ENCODE assay signal across 22 mouse cellular contexts in the genomic region with DNA sequence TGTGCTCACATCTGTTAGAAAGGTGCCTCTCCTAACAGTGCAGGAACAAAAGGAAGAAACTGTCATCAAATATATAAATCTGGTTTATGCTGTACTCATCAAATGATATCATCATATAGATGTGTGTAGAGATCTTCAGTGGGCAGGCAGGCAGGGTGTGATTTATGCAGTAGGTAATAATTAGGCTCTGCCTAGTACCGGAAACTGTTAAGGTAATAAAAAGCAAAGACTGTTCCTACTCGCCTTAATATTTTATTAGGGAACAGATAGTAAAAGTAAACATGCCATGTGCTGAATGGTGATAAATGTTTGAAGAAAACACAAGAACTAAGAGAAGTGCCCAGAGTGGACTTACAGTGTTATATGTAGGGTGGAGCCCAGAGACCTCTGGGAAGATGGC. TPM values are rescaled to one million over a fixed set of nuclear protein-coding genes. Genes with fewer than 3 reads are reported as not detected.
DNase-seq lines count a peak whose midpoint lies in the region; ATAC-seq and TF ChIP-seq lines count a peak whose summit lies in the region.
"Had no signal": no experiment of that assay in that cellular context is flagged by ENCODE, and none has a peak within 500 bp of the region (broad histone marks: within the 10 kb centered on the region; RNA-seq: fewer than 3 reads in every experiment).

No protein-coding gene starts in this region.

- no peaks in the 10 kb centered on the region for H3K9me3 ChIP-seq in intestine, embryonic 14.5 days (ENCODE audit: control insufficient read depth, low read length)
- H3K9me3 ChIP-seq in intestine, embryonic 15.5 days: no peaks in the 10 kb centered on the region
- H3K9me3 ChIP-seq in intestine, embryonic 16.5 days (ENCODE audit: control insufficient read depth, low read length): no peaks in the 10 kb centered on the region
- no peaks in the 10 kb centered on the region for H3K9me3 ChIP-seq in intestine, postnatal 0 days (ENCODE audit: control insufficient read depth)
- no peaks in the 10 kb centered on the region for H3K9me3 ChIP-seq in liver, embryonic 12.5 days (replicated peaks)
- H3K9me3 ChIP-seq: G1E had no signal

- DNase-seq in intestine, embryonic 14.5 days (ENCODE audit: low spot score): no peak
- no peak for DNase-seq in right cerebral cortex, postnatal 14 days
- no peak for DNase-seq in left cerebral cortex, postnatal 10 days (ENCODE audit: extremely low spot score in 1 of 2, low spot score in 2 of 2)
- no peak for DNase-seq in spleen, adult 12 weeks (ENCODE audit: low spot score)
- DNase-seq: adrenal gland, adult 2 months; adrenal gland, adult 8-10 months; adrenal gland, postnatal 10 days; adrenal gland, postnatal 14 days; adrenal gland, postnatal 25 days; adrenal gland, postnatal 36 days; B cell, adult 2 months; cerebellum, adult 11 months; cerebellum, adult 11-12 months had no signal

- no peak overlapping the region for H3K9ac ChIP-seq in intestine, embryonic 14.5 days (ENCODE audit: low read length)
- H3K9ac ChIP-seq in intestine, embryonic 15.5 days: no peak overlapping the region
- no peak overlapping the region for H3K9ac ChIP-seq in intestine, embryonic 16.5 days (ENCODE audit: low read depth, low read length)
- no peak overlapping the region for H3K9ac ChIP-seq in intestine, postnatal 0 days (ENCODE audit: low read depth, low read length)
- no peak overlapping the region for H3K9ac ChIP-seq in liver, embryonic 12.5 days

- no peak for TF ChIP-seq CTCF in intestine, postnatal 0 days (IDR thresholded peaks at IDR 0.05; ENCODE audit: low read depth)

- H3K4me3 ChIP-seq in intestine, embryonic 14.5 days (ENCODE audit: low read depth, low read length): no peak overlapping the region
- H3K4me3 ChIP-seq in intestine, embryonic 15.5 days (replicated peaks): no peak overlapping the region
- H3K4me3 ChIP-seq in intestine, embryonic 16.5 days (ENCODE audit: low read length): no peak overlapping the region
- H3K4me3 ChIP-seq in intestine, postnatal 0 days (ENCODE audit: low read depth, low read length): no peak overlapping the region
- H3K4me3 ChIP-seq in liver, embryonic 12.5 days: no peak overlapping the region

- intact Hi-C loops in left cerebral cortex, postnatal 10 days (cut with DNase I): no loop called here

- no peaks in the 10 kb centered on the region for H3K4me1 ChIP-seq in intestine, embryonic 14.5 days (replicated peaks; ENCODE audit: control insufficient read depth, insufficient read depth, low read length)
- H3K4me1 ChIP-seq in intestine, embryonic 15.5 days (replicated peaks): no peaks in the 10 kb centered on the region
- H3K4me1 ChIP-seq in intestine, embryonic 16.5 days (ENCODE audit: control insufficient read depth, insufficient read depth, low read length): 0 out of 2 replicates have a peak, but pooled peaks cover 5% of the 10 kb centered on the region
- no peaks in the 10 kb centered on the region for H3K4me1 ChIP-seq in intestine, postnatal 0 days (replicated peaks; ENCODE audit: control insufficient read depth, insufficient read depth, low read length)
- H3K4me1 ChIP-seq in liver, embryonic 12.5 days: no peaks in the 10 kb centered on the region

- ATAC-seq in intestine, embryonic 14.5 days (replicated peaks; ENCODE audit: low FRiP score, low TSS enrichment, low read depth): peak; percentile 47; the same call in 1 of the 2 replicates
- ATAC-seq in intestine, embryonic 15.5 days: peak; percentile 89
- ATAC-seq in intestine, embryonic 16.5 days: peak; percentile 80
- ATAC-seq in intestine, postnatal 0 days: peak; percentile 64
- no peak for ATAC-seq in liver, embryonic 12.5 days
- ATAC-seq: activated CD4-positive, CD25-positive, alpha-beta regulatory T cell, adult 4 months; CD4-positive, CD25-positive, alpha-beta regulatory T cell, adult 4 months; Patski had no signal

- H3K27ac ChIP-seq in intestine, embryonic 14.5 days (ENCODE audit: low read depth): no peak overlapping the region
- no peak overlapping the region for H3K27ac ChIP-seq in intestine, embryonic 15.5 days
- H3K27ac ChIP-seq in intestine, embryonic 16.5 days (ENCODE audit: low read length): no peak overlapping the region
- no peak overlapping the region for H3K27ac ChIP-seq in intestine, postnatal 0 days (ENCODE audit: low read depth, low read length)
- H3K27ac ChIP-seq in liver, embryonic 12.5 days: no peak overlapping the region

- H3K36me3 ChIP-seq in intestine, embryonic 14.5 days (ENCODE audit: control insufficient read depth, insufficient read depth, low read length): peaks cover 97% of the 10 kb centered on the region
- H3K36me3 ChIP-seq in intestine, embryonic 15.5 days: peaks cover 35% of the 10 kb centered on the region
- peaks cover 21% of the 10 kb centered on the region; the same call in 1 of the 2 replicates for H3K36me3 ChIP-seq in intestine, embryonic 16.5 days (ENCODE audit: control insufficient read depth, insufficient read depth, low read length)
- H3K36me3 ChIP-seq in intestine, postnatal 0 days (ENCODE audit: control insufficient read depth, insufficient read depth): peaks cover 76% of the 10 kb centered on the region
- H3K36me3 ChIP-seq in liver, embryonic 12.5 days: peaks cover 95% of the 10 kb centered on the region

- 65% methylated on average over 2 of the region's 2 CpGs for WGBS in intestine, embryonic 14.5 days
- 53% methylated on average over 2 of the region's 2 CpGs for WGBS in intestine, embryonic 15.5 days
- 53% methylated on average over 2 of the region's 2 CpGs for WGBS in intestine, embryonic 16.5 days
- 31% methylated on average over 2 of the region's 2 CpGs for WGBS in intestine, postnatal 0 days
- WGBS in liver, embryonic 12.5 days (ENCODE audit: insufficient replicate concordance): 79% methylated on average over 2 of the region's 2 CpGs

- H3K4me2 ChIP-seq in intestine, embryonic 14.5 days (ENCODE audit: low read length): no peak overlapping the region
- H3K4me2 ChIP-seq in intestine, embryonic 15.5 days (replicated peaks): no peak overlapping the region
- no peak overlapping the region for H3K4me2 ChIP-seq in intestine, embryonic 16.5 days (ENCODE audit: low read depth, low read length)
- no peak overlapping the region for H3K4me2 ChIP-seq in intestine, postnatal 0 days (replicated peaks; ENCODE audit: low read depth)
- H3K4me2 ChIP-seq in liver, embryonic 12.5 days: no peak overlapping the region

- H3K27me3 ChIP-seq in intestine, embryonic 14.5 days (replicated peaks; ENCODE audit: control insufficient read depth, insufficient read depth, low read length): no peaks in the 10 kb centered on the region
- H3K27me3 ChIP-seq in intestine, embryonic 15.5 days (replicated peaks): no peaks in the 10 kb centered on the region
- H3K27me3 ChIP-seq in intestine, embryonic 16.5 days (replicated peaks; ENCODE audit: control insufficient read depth, insufficient read depth, low read length): no peaks in the 10 kb centered on the region
- H3K27me3 ChIP-seq in intestine, postnatal 0 days (replicated peaks; ENCODE audit: control insufficient read depth, insufficient read depth, low read length): no peaks in the 10 kb centered on the region
- no peaks in the 10 kb centered on the region for H3K27me3 ChIP-seq in liver, embryonic 12.5 days (replicated peaks)
- H3K27me3 ChIP-seq: CH12.LX, Patski had no signal

RNA-seq across cellular contexts. Expression of gene Gm26558, which starts 20.4 kb away (rescaled TPM):
- 5.2 and 5.4 TPM in 2 replicates for polyA plus RNA-seq in intestine, embryonic 14.5 days (2014; fragmentation: Nextera tagmentation; extraction: Ambion mirVana)
- polyA plus RNA-seq in intestine, embryonic 15.5 days (2015; fragmentation: Nextera tagmentation; extraction: Ambion mirVana): 3.7 and 4.1 TPM in 2 replicates
- 2.5 and 3.0 TPM in 2 replicates for polyA plus RNA-seq in intestine, embryonic 16.5 days (2015; fragmentation: Nextera tagmentation; extraction: Ambion mirVana)
- polyA plus RNA-seq in intestine, postnatal 0 days (2015; fragmentation: Nextera tagmentation; extraction: Ambion mirVana): 2.8 and 3.1 TPM in 2 replicates
- polyA plus RNA-seq in liver, embryonic 12.5 days (2016; fragmentation: Nextera tagmentation; extraction: Ambion mirVana): 2.5 and 3.4 TPM in 2 replicates
- not detected for total RNA-seq in left cerebral cortex, postnatal 10 days (2021)
- total RNA-seq: adrenal gland, adult 2 months; adrenal gland, postnatal 14 days had no signal
- polyA plus RNA-seq: activated CD4-positive, CD25-positive, alpha-beta regulatory T cell, adult 4 months; CD4-positive, CD25-positive, alpha-beta regulatory T cell, adult 4 months had no signal

RNA-seq across cellular contexts. Expression of gene Gorasp2, which starts 20.9 kb away (rescaled TPM):
- polyA plus RNA-seq in intestine, embryonic 14.5 days (2014; fragmentation: Nextera tagmentation; extraction: Ambion mirVana): 169 and 174 TPM in 2 replicates
- polyA plus RNA-seq in intestine, embryonic 15.5 days (2015; fragmentation: Nextera tagmentation; extraction: Ambion mirVana): 163 and 172 TPM in 2 replicates
- polyA plus RNA-seq in intestine, embryonic 16.5 days (2015; fragmentation: Nextera tagmentation; extraction: Ambion mirVana): 168 and 169 TPM in 2 replicates
- 145 and 153 TPM in 2 replicates for polyA plus RNA-seq in intestine, postnatal 0 days (2015; fragmentation: Nextera tagmentation; extraction: Ambion mirVana)
- 78.5 and 84.3 TPM in 2 replicates for polyA plus RNA-seq in liver, embryonic 12.5 days (2016; fragmentation: Nextera tagmentation; extraction: Ambion mirVana)
- total RNA-seq in left cerebral cortex, postnatal 10 days (2021): 100 to 1,000 TPM; 102 to 105 TPM
